Mouse (Mus musculus) kidney, postnatal 0 days (tissue): Measurements from ENCODE around the gene Ccdc186. TPM values are rescaled to one million over a fixed set of nuclear protein-coding genes. Genes with fewer than 3 reads are reported as not detected.
"Not testable (repeated sequence)": the region's sequence is repeated elsewhere in the genome, so short reads cannot be mapped to it uniquely, and the experiment has no call there.

ENCODE experiments used
- ATAC-seq: fragments of 200-750 bp; cut with Nextera tagmentation; replicated peaks from 2 replicates; pipeline ENCODE4 v1.8.0; 2017; ENCODE audit warnings: low read depth, moderate number of reproducible peaks, moderate TSS enrichment, moderate library complexity; ENCODE audit not compliant: low FRiP score
- DNase-seq: peaks from one replicate; pipeline ENCODE4 v3.0.0-alpha.2; 2016; ENCODE audit warnings: low spot score
- H3K27ac ChIP-seq: fragments of 300-500 bp; sonication (generic); 2 replicates; pipeline ENCODE4 v1.5.1; 2014; ENCODE audit warnings: mild to moderate bottlenecking
- H3K27me3 ChIP-seq: fragments of 300-500 bp; sonication (generic); 2 replicates; pipeline ENCODE4 v1.6.1; 2014; ENCODE audit warnings: low read length, mixed read lengths; ENCODE audit not compliant: insufficient read depth
- H3K36me3 ChIP-seq: fragments of 300-500 bp; sonication (generic); 2 replicates; pipeline ENCODE4 v1.6.1; 2014; ENCODE audit warnings: low read length, mixed read lengths; ENCODE audit not compliant: insufficient read depth
- H3K4me1 ChIP-seq: fragments of 300-500 bp; sonication (generic); replicated peaks from 2 replicates; pipeline ENCODE4 v1.6.1; 2014; ENCODE audit warnings: antibody characterized with exemption, low read length, mixed read lengths; ENCODE audit not compliant: insufficient read depth
- H3K4me2 ChIP-seq: fragments of 300-500 bp; sonication (generic); 2 replicates; pipeline ENCODE4 v1.6.1; 2014; ENCODE audit warnings: mild to moderate bottlenecking, low read length, moderate library complexity, mixed read lengths
- H3K4me3 ChIP-seq: fragments of 300-500 bp; sonication (generic); replicated peaks from 2 replicates; pipeline ENCODE4 v1.5.1; 2014; ENCODE audit warnings: low read depth, low read length
- H3K9ac ChIP-seq: fragments of 300-500 bp; sonication (generic); 2 replicates; pipeline ENCODE4 v1.6.1; 2014; ENCODE audit warnings: low read depth, low read length
- H3K9me3 ChIP-seq: fragments of 300-500 bp; sonication (generic); replicated peaks from 2 replicates; pipeline ENCODE4 v1.6.1; 2016; ENCODE audit warnings: low read length, inconsistent platforms, mixed read lengths
- CTCF ChIP-seq: IDR thresholded peaks from 2 replicates; pipeline ENCODE4 v1.5.1; 2016; ENCODE audit warnings: antibody characterized with exemption, low read depth, mild to moderate bottlenecking, moderate library complexity
- WGBS: fragments of 180-500 bp; shearing (Covaris S2); extraction: QIAGEN DNeasy Blood & Tissue Kit; methylation state at CpG from one replicate; pipeline ENCODE4 v1.1.7; 2014; 5-methylcytosine and 5-hydroxymethylcytosine counted together
- polyA plus RNA-seq: library from polyadenylated mRNA; unstranded; fragments of >200 nt; fragmentation: Nextera tagmentation; extraction: Ambion mirVana; gene quantifications from 2 replicates; pipeline ENCODE4 v1.2.1, GENCODE M21; 2015

The Ccdc186 gene
- polyA plus RNA-seq, 1 experiment from 2014 or later = 20.3 TPM

- H3K27me3 ChIP-seq = no peaks in the 10 kb centered on the region
- no peak for TF ChIP-seq CTCF
- H3K9me3 ChIP-seq = no peaks in the 10 kb centered on the region
- no peak for DNase-seq
- ATAC-seq = no peak
- 93% methylated on average over 11 of the region's 11 CpGs for WGBS
- no peak overlapping the region for H3K4me2 ChIP-seq
- H3K9ac ChIP-seq = no peak overlapping the region
- no peak overlapping the region for H3K4me3 ChIP-seq
- no peak overlapping the region for H3K27ac ChIP-seq
- no peaks in the 10 kb centered on the region for H3K4me1 ChIP-seq
- H3K36me3 ChIP-seq = peaks cover 73% of the 10 kb centered on the region
Measured at GRCm38 (mm10) chr19:56797376-56797775, 24.6 kb downstream of the Ccdc186 start.

- DNase-seq (no peak), ATAC-seq (no peak)
- no peak overlapping the region for H3K9ac ChIP-seq
- 91% methylated on average over 5 of the region's 5 CpGs for WGBS
- TF ChIP-seq CTCF = no peak
- no peaks in the 10 kb centered on the region for H3K9me3 ChIP-seq
- no peak overlapping the region for H3K27ac ChIP-seq
- no peaks in the 10 kb centered on the region for H3K4me1 ChIP-seq
- no peak overlapping the region for H3K4me2 ChIP-seq
- no peaks in the 10 kb centered on the region for H3K27me3 ChIP-seq
- no peak overlapping the region for H3K4me3 ChIP-seq
- H3K36me3 ChIP-seq = peaks cover 36% of the 10 kb centered on the region
Measured at GRCm38 (mm10) chr19:56788952-56789351, 33.0 kb downstream of the Ccdc186 start.

DNA sequence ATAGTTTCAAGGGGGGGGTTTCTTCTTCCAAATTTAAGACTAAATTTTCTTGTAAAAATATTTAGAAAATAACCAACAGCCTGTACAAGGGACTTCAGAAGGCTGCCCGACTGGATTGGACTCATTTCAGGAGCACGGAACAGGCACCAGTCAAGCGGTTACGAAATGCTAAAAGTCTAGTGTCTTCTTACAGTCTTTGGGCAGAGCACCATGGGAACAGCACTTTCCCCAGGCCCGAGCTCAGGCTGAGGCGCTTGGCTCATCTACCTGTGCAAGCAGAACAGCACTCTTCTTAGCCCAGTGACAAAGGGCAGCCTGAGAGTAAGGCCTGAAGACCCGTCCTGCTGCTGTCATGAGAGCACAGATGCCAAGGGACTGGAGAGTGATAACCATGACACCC, 34.1 kb downstream of the Ccdc186 start:
- H3K4me2 ChIP-seq = no peak overlapping the region
- DNase-seq (no peak), ATAC-seq (no peak)
- H3K27me3 ChIP-seq = no peaks in the 10 kb centered on the region
- peaks cover 28% of the 10 kb centered on the region for H3K36me3 ChIP-seq
- 82% methylated on average over 7 of the region's 7 CpGs for WGBS
- no peaks in the 10 kb centered on the region for H3K4me1 ChIP-seq
- H3K9me3 ChIP-seq = no peaks in the 10 kb centered on the region
- TF ChIP-seq CTCF = no peak
- no peak overlapping the region for H3K4me3 ChIP-seq
- no peak overlapping the region for H3K9ac ChIP-seq
- H3K27ac ChIP-seq = no peak overlapping the region

DNA sequence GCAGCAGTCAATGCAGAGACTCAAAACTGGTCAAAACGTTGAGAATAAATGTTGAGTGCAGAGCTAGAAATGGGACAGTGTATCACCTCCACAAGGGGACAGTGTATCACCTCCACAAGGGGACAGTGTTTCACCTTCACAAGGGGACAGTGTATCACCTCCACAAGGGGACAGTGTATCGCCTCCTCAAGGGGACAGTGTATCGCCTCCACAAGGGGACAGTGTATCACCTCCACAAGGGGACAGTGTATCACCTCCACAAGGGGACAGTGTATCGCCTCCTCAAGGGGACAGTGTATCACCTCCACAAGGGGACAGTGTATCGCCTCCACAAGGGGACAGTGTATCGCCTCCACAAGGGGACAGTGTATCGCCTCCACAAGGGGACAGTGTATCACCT, 43.5 kb downstream of the Ccdc186 start:
- H3K4me2 ChIP-seq, H3K27me3 ChIP-seq, H3K4me1 ChIP-seq, H3K36me3 ChIP-seq, ATAC-seq, H3K9ac ChIP-seq, DNase-seq, H3K9me3 ChIP-seq, H3K27ac ChIP-seq, H3K4me3 ChIP-seq: not testable (repeated sequence)
- peak; percentile 42 for TF ChIP-seq CTCF
- 95% methylated on average over 7 of the region's 7 CpGs for WGBS

DNA sequence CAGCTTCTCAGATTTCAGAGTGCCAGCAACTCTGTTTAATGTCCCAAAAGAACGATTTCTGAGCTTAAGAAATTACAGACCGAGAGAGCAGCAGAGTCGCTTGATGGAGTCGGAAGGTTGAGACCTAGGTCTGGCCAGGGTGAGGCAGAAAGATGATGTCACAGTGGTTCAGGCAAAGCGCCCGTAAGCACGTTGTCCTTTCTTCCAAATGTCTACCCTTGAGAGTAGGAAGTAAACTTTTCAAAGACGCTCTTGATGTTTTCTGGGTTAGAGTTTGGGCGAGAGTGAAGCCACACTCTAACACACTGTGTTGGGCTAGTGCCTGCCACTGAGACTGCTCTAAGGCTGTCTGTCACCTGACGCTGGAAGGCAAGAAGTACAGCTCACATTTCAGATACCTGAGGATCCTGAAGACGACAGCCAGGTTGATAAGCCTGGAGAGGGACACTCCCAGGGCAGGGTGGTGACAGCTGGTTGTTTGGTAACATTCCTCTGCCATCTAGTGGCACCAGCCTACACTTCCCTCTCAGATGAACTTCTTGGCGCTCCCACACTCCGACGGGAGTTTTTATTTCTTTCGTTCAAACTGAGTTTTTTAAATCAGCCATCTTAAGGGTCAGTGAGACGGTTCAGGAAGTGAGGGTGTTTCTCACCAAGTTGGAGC, 45.1 kb downstream of the Ccdc186 start:
- H3K9me3 ChIP-seq = no peaks in the 10 kb centered on the region
- H3K27ac ChIP-seq = no peak overlapping the region
- TF ChIP-seq CTCF = peak; percentile 87
- H3K4me1 ChIP-seq = peaks cover 7% of the 10 kb centered on the region; the same call in 1 of the 2 replicates
- ATAC-seq = peak; percentile 55; the same call in 1 of the 2 replicates
- DNase-seq = peak; percentile 89
- H3K36me3 ChIP-seq = no peaks in the 10 kb centered on the region
- 18% methylated on average over 16 of the region's 16 CpGs for WGBS
- H3K27me3 ChIP-seq = peaks cover 8% of the 10 kb centered on the region; the same call in 1 of the 2 replicates
- H3K9ac ChIP-seq = no peak overlapping the region
- peak overlapping the region; percentile 53; the same call in 1 of the 2 replicates for H3K4me2 ChIP-seq
- H3K4me3 ChIP-seq = no peak overlapping the region; the same call in 1 of the 2 replicates

- Histone ChIP-seq H3K27me3 (peaks cover 8% of the 10 kb centered on the region; the same call in 1 of the 2 replicates), H3K4me3 (peak overlapping the region; percentile 16; the same call in 1 of the 2 replicates), H3K27ac (no peak overlapping the region), H3K4me1 (peaks cover 7% of the 10 kb centered on the region; the same call in 1 of the 2 replicates), H3K4me2 (peak overlapping the region; percentile 53), H3K9ac (no peak overlapping the region), H3K36me3 (no peaks in the 10 kb centered on the region), H3K9me3 (no peaks in the 10 kb centered on the region)
- no peak for TF ChIP-seq CTCF
- ATAC-seq (no peak), DNase-seq (peak; percentile 51)
- WGBS = 7% methylated on average over 18 of the region's 18 CpGs
Measured at GRCm38 (mm10) chr19:56775893-56776718, 45.9 kb downstream of the Ccdc186 start.
